In genomic region chr9:44981104-44981503, GRCm38 (mm10) we compare ENCODE assay signal across 26 mouse cellular contexts. TPM values are rescaled to one million over a fixed set of nuclear protein-coding genes. Genes with fewer than 3 reads are reported as not detected.
"Had no signal": no experiment of that assay in that cellular context is flagged by ENCODE, and none has a peak within 500 bp of the region (broad histone marks: within the 10 kb centered on the region; RNA-seq: fewer than 3 reads in every experiment).

No protein-coding gene starts in this region.

- H3K27me3 ChIP-seq: stomach, embryonic 15.5 days had no signal

- H3K4me3 ChIP-seq: limb, embryonic 10.5 days; limb, embryonic 13.5 days; liver, embryonic 12.5 days; liver, embryonic 15.5 days; stomach, embryonic 15.5 days had no signal

- H3K9ac ChIP-seq: limb, embryonic 13.5 days; liver, embryonic 12.5 days; liver, embryonic 15.5 days; stomach, embryonic 15.5 days had no signal

- H3K4me2 ChIP-seq: limb, embryonic 13.5 days; liver, embryonic 12.5 days; liver, embryonic 15.5 days; midbrain, embryonic 11.5 days; stomach, embryonic 15.5 days had no signal

- ATAC-seq: intestine, embryonic 16.5 days; liver, embryonic 12.5 days had no signal

- DNase-seq: kidney, adult 18-20 months; kidney, adult 9 months; kidney, postnatal 14 days; kidney, postnatal 4 days; liver; lung, adult 18-20 months; lung, postnatal 14 days; lung, postnatal 4 days; midbrain, embryonic 14.5 days had no signal

- H3K9me3 ChIP-seq: limb, embryonic 10.5 days; limb, embryonic 13.5 days; liver, embryonic 12.5 days; liver, embryonic 15.5 days; stomach, embryonic 15.5 days had no signal

- H3K27ac ChIP-seq: limb, embryonic 10.5 days; limb, embryonic 13.5 days; liver, embryonic 12.5 days; liver, embryonic 15.5 days; stomach, embryonic 15.5 days had no signal

- H3K36me3 ChIP-seq: limb, embryonic 10.5 days; limb, embryonic 13.5 days; liver, embryonic 12.5 days; liver, embryonic 15.5 days; stomach, embryonic 15.5 days had no signal

- H3K4me1 ChIP-seq: limb, embryonic 10.5 days; limb, embryonic 13.5 days; stomach, embryonic 15.5 days had no signal

RNA-seq across cellular contexts. Expression of gene Cd3d, which starts 0.5 kb away (rescaled TPM):
- total RNA-seq: layer of hippocampus, adult 18-20 months; layer of hippocampus, postnatal 14 days; left cerebral cortex, adult 8-10 months; left cerebral cortex, postnatal 14 days; midbrain, postnatal 0 days had no signal
- polyA plus RNA-seq: intestine, embryonic 16.5 days; kidney, embryonic 16.5 days; limb, embryonic 10.5 days; limb, embryonic 13.5 days; liver, embryonic 12.5 days; midbrain, embryonic 11.5 days; midbrain, embryonic 14.5 days; midbrain, postnatal 0 days; neural tube, embryonic 11.5 days; neural tube, embryonic 14.5 days had no signal

RNA-seq across cellular contexts. Expression of gene Cd3g, which starts 0.9 kb away (rescaled TPM):
- total RNA-seq: layer of hippocampus, adult 18-20 months; layer of hippocampus, postnatal 14 days; left cerebral cortex, adult 8-10 months; left cerebral cortex, postnatal 14 days; midbrain, postnatal 0 days had no signal
- polyA plus RNA-seq: kidney, embryonic 16.5 days; limb, embryonic 10.5 days; liver, embryonic 12.5 days; midbrain, embryonic 11.5 days; midbrain, embryonic 14.5 days; midbrain, postnatal 0 days; neural tube, embryonic 11.5 days; neural tube, embryonic 14.5 days had no signal

RNA-seq across cellular contexts. Expression of gene Cd3e, which starts 28.3 kb away (rescaled TPM):
- total RNA-seq: layer of hippocampus, adult 18-20 months; layer of hippocampus, postnatal 14 days; left cerebral cortex, postnatal 14 days; megakaryocyte progenitor cell, adult 5-6 weeks; midbrain, postnatal 0 days had no signal
- polyA plus RNA-seq: kidney, embryonic 16.5 days; limb, embryonic 10.5 days; limb, embryonic 13.5 days; liver, embryonic 12.5 days; liver, embryonic 15.5 days; midbrain, embryonic 11.5 days; midbrain, embryonic 14.5 days; neural tube, embryonic 11.5 days had no signal

RNA-seq across cellular contexts. Expression of gene Mpzl2, which starts 58.5 kb away (rescaled TPM):
- total RNA-seq: megakaryocyte progenitor cell, adult 5-6 weeks; megakaryocyte-erythroid progenitor cell, adult 5-6 weeks had no signal
- polyA plus RNA-seq: neural tube, embryonic 14.5 days had no signal
